Mouse (Mus musculus): Measurements from ENCODE around the gene Tagln2. TPM values are rescaled to one million over a fixed set of nuclear protein-coding genes. Genes with fewer than 3 reads are reported as not detected.
A peak's percentile ranks its signal among the peaks of the same experiment; 100 is the strongest.

Gene Tagln2
- polyA plus RNA-seq (2021): 609 TPM

- no peaks in the 10 kb centered on the region for H3K27me3 ChIP-seq
- DNase-seq (ENCODE audit: low read depth, low spot score) (no peak), ATAC-seq (peak; percentile 48)
- in situ Hi-C loops (cut with MboI; ENCODE audit: low pct_unique_long_range_greater_than_20kb): loop anchor here (10.0 to 25.0 kb wide), 3 partner anchors 185 to 463 kb away; partner anchors contain the start of genes Dcaf8, Pex19 and Vangl2
- no peak for TF ChIP-seq CTCF (IDR thresholded peaks at IDR 0.05)
- ChIA-PET POLR2A (interaction anchor here (0.7 kb wide), 2 partner anchors 9 to 14 kb away, joined by 5 to 6 read pairs; no protein-coding TSS in a partner anchor), CTCF (interaction anchor here (1.2 kb wide), 1 partner anchor 9 kb away, joined by 3 read pairs; no protein-coding TSS in a partner anchor)
Measured at GRCm38 (mm10) chr1:172499765-172500441, at the start of gene Tagln2. Tagln2 (plus strand) TSS chr1:172500047.

- CTCF ChIA-PET: no interaction called here
- DNase-seq (ENCODE audit: low read depth, low spot score): no peak
- TF ChIP-seq CTCF (IDR thresholded peaks at IDR 0.05): no peak
- no peak for ATAC-seq
- POLR2A ChIA-PET: no interaction called here
- no peaks in the 10 kb centered on the region for H3K27me3 ChIP-seq
- in situ Hi-C loops (cut with MboI; ENCODE audit: low pct_unique_long_range_greater_than_20kb): no loop called here
Measured at GRCm38 (mm10) chr1:172450226-172450625, 49.6 kb upstream of the Tagln2 start.

GRCm38 (mm10) chr1:172450848-172451470 is 48.9 kb upstream of the Tagln2 start:
- in situ Hi-C loops (cut with MboI; ENCODE audit: low pct_unique_long_range_greater_than_20kb): no loop called here
- DNase-seq (ENCODE audit: low read depth, low spot score): no peak
- POLR2A ChIA-PET: no interaction called here
- no peak for ATAC-seq
- CTCF ChIA-PET: no interaction called here
- H3K27me3 ChIP-seq: no peaks in the 10 kb centered on the region
- TF ChIP-seq CTCF (IDR thresholded peaks at IDR 0.05): no peak

GRCm38 (mm10) chr1:172452911-172453310 is 46.9 kb upstream of the Tagln2 start:
- in situ Hi-C loops (cut with MboI; ENCODE audit: low pct_unique_long_range_greater_than_20kb): no loop called here
- no peak for DNase-seq (ENCODE audit: low read depth, low spot score)
- no peak for ATAC-seq
- ChIA-PET POLR2A (no interaction called here), CTCF (interaction anchor here (1.0 to 1.4 kb wide), 2 partner anchors 9 to 53 kb away, joined by 4 to 5 read pairs; no protein-coding TSS in a partner anchor)
- TF ChIP-seq CTCF (IDR thresholded peaks at IDR 0.05): no peak
- no peaks in the 10 kb centered on the region for H3K27me3 ChIP-seq

- ATAC-seq (no peak), DNase-seq (ENCODE audit: low read depth, low spot score) (no peak)
- in situ Hi-C loops (cut with MboI; ENCODE audit: low pct_unique_long_range_greater_than_20kb): no loop called here
- CTCF ChIA-PET: interaction anchor here (1.4 kb wide), 1 partner anchor 10 kb away, joined by 5 read pairs; no protein-coding TSS in a partner anchor
- no peak for TF ChIP-seq CTCF (IDR thresholded peaks at IDR 0.05)
- H3K27me3 ChIP-seq: no peaks in the 10 kb centered on the region
- POLR2A ChIA-PET: no interaction called here
Measured at GRCm38 (mm10) chr1:172453810-172454209, 46.0 kb upstream of the Tagln2 start.

- ATAC-seq: no peak
- in situ Hi-C loops (cut with MboI; ENCODE audit: low pct_unique_long_range_greater_than_20kb): no loop called here
- CTCF ChIA-PET: no interaction called here
- no peak for TF ChIP-seq CTCF (IDR thresholded peaks at IDR 0.05)
- POLR2A ChIA-PET: no interaction called here
- no peaks in the 10 kb centered on the region for H3K27me3 ChIP-seq
- DNase-seq (ENCODE audit: low read depth, low spot score): no peak
Measured at GRCm38 (mm10) chr1:172455416-172455815, 44.4 kb upstream of the Tagln2 start.

GRCm38 (mm10) chr1:172456001-172456677 is 43.7 kb upstream of the Tagln2 start:
- DNase-seq (ENCODE audit: low read depth, low spot score): no peak
- no peak for TF ChIP-seq CTCF (IDR thresholded peaks at IDR 0.05)
- in situ Hi-C loops (cut with MboI; ENCODE audit: low pct_unique_long_range_greater_than_20kb): no loop called here

GRCm38 (mm10) chr1:172457196-172457595 is 42.7 kb upstream of the Tagln2 start:
- ChIA-PET CTCF (no interaction called here), POLR2A (no interaction called here)
- no peaks in the 10 kb centered on the region for H3K27me3 ChIP-seq
- TF ChIP-seq CTCF (IDR thresholded peaks at IDR 0.05): no peak
- in situ Hi-C loops (cut with MboI; ENCODE audit: low pct_unique_long_range_greater_than_20kb): no loop called here
- ATAC-seq (no peak), DNase-seq (ENCODE audit: low read depth, low spot score) (no peak)

More at GRCm38 (mm10) chr1:172456001-172456677, 43.7 kb upstream of the Tagln2 start:
- no peak for ATAC-seq
- CTCF ChIA-PET: no interaction called here
- no peaks in the 10 kb centered on the region for H3K27me3 ChIP-seq
- POLR2A ChIA-PET: no interaction called here

GRCm38 (mm10) chr1:172458041-172458440 is 41.8 kb upstream of the Tagln2 start:
- DNase-seq (ENCODE audit: low read depth, low spot score) (no peak), ATAC-seq (no peak)
- in situ Hi-C loops (cut with MboI; ENCODE audit: low pct_unique_long_range_greater_than_20kb): no loop called here
- ChIA-PET CTCF (no interaction called here), POLR2A (no interaction called here)
- TF ChIP-seq CTCF (IDR thresholded peaks at IDR 0.05): no peak
- H3K27me3 ChIP-seq: no peaks in the 10 kb centered on the region

- no peak for DNase-seq (ENCODE audit: low read depth, low spot score)
- H3K27me3 ChIP-seq: no peaks in the 10 kb centered on the region
- ChIA-PET CTCF (interaction anchor here (0.8 to 1.8 kb wide), 2 partner anchors 18 to 28 kb away, joined by 3 to 4 read pairs; no protein-coding TSS in a partner anchor), POLR2A (no interaction called here)
- ATAC-seq: no peak
- in situ Hi-C loops (cut with MboI; ENCODE audit: low pct_unique_long_range_greater_than_20kb): no loop called here
- TF ChIP-seq CTCF (IDR thresholded peaks at IDR 0.05): no peak
Measured at GRCm38 (mm10) chr1:172461602-172462001, 38.2 kb upstream of the Tagln2 start.

- ChIA-PET POLR2A (interaction anchor here (0.6 kb wide), 1 partner anchor 18 kb away, joined by 3 read pairs; no protein-coding TSS in a partner anchor), CTCF (interaction anchor here (0.8 to 1.8 kb wide), 2 partner anchors 17 to 27 kb away, joined by 3 to 4 read pairs; no protein-coding TSS in a partner anchor)
- no peaks in the 10 kb centered on the region for H3K27me3 ChIP-seq
- in situ Hi-C loops (cut with MboI; ENCODE audit: low pct_unique_long_range_greater_than_20kb): no loop called here
- DNase-seq (ENCODE audit: low read depth, low spot score) (peak; percentile 27), ATAC-seq (peak; percentile 89)
- no peak for TF ChIP-seq CTCF (IDR thresholded peaks at IDR 0.05)
Measured at GRCm38 (mm10) chr1:172462534-172462933, 37.3 kb upstream of the Tagln2 start.
